Mouse (Mus musculus) T-helper 1 cell (primary cell): ENCODE measurements at regions not wholly inside any gene's neighbourhood (a gene's known extent, or its start where the extent isn't known, plus 50 kb on each side); places are given as distances from the start of the nearest gene placed in this dataset.
"Not testable (repeated sequence)": the region's sequence is repeated elsewhere in the genome, so short reads cannot be mapped to it uniquely, and the experiment has no call there.

Source experiments
- in situ Hi-C: fragments of 300-600 bp; cut with MboI, MseI; formaldehyde crosslinking; loops from one replicate; pipeline ENCODE4 v1.15.1; 2025; ENCODE audit warnings: high pct_unique_total_duplicates

DNA sequence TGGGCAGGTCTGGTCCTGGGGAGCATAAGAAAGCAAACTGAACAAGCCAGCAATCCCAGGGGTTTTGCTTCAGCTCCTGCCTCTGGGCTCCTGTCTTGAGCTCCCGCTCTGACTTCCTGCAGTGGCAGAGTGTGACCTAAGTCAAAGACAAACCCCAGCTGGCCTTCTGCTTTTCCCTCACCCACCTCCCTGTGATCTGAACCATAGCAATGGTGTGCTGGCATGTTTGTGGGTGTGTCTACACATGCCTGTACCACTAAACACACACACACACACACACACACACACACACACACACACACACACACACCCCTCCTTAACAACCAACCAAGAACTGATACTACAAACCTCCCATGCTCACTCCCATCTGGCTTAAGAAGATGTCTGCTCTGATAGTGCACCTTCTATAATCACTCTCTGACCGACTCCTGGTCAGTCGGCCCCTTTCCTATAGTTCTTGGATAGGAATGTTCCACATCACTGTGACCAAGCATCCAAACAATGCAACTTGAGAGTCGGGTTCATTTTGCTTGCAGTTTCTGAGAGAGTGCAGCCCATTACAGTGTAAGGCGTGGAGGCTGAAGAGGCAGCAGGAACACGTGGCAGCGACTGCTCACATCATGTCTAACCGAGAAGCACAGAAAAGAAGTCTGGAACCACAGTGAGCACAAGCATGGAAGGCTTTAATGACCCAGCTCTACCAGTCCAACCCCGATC lies 134.4 kb downstream of the Tcp10c start:
- in situ Hi-C loops, result no loop called here

DNA sequence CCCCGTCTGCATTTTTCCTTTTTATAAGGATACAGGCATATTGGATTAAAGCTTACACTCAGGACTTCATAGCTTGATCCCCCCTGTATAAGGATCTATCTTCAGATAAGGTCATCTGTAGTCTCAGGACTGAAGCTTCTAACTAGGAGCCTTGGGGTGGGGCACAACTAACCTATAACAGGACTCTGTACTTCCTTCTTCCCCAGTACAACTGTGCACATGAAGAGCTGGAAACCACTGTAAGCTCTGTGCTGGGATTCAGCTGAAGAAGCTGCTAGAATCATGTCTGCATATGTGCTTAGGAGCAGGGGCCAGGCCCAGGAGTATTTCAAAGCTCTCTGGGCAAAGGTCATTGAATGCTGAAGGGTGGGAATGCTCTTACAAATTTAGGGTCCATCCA lies 137.9 kb downstream of the Tcp10c start:
- in situ Hi-C loops, result not testable (repeated sequence)

DNA sequence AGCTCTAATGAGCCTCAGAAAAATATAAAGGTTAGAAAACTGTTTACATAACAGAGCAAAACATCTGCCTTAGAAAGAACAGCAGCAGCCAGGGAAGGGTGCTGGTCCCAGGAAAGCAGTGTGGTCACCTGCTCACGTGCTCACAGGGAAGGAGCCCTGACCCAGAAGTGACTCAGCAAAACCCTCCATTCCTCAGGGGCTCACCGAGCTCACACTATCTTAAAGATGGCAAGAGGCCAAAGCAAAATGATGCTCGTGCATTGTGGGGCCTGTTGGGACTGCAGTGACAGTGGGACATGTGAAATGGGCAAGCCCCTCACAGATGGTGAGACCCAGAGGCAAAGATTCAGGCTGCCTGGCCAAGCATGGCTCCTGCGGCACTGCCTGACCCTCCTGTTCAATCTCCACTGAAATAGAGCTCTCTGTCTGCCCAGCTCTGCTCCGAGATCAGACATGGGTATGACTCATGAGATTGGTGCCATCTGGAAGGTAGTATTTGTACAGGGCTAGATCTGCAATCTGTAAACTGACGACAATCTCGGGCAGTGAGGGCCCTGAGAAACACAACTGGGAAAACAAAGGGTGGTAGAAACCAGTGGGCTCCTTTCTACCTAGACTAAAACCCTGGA lies 138.4 kb downstream of the Tcp10c start:
- in situ Hi-C loops, result not testable (repeated sequence)

DNA sequence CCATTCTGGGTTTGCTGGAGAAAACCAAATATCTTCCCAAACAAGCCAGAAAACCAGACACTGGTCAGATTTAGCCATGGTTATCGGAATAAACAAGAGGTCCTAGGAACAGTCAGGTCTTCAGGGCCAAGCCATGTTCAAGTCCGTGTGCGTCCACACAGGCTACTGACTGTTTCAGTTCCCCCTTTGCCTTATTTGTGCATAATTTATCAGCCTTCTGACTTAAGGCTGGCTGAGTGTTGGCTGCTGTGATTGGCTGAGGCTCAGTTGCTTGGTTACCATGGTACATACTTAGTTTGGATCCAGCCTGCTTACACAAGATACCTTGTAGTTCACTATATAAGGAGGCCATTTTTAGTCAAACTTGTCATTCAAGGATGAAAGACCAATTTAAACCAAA lies 139.5 kb downstream of the Tcp10c start:
- in situ Hi-C loops, result not testable (repeated sequence)

DNA sequence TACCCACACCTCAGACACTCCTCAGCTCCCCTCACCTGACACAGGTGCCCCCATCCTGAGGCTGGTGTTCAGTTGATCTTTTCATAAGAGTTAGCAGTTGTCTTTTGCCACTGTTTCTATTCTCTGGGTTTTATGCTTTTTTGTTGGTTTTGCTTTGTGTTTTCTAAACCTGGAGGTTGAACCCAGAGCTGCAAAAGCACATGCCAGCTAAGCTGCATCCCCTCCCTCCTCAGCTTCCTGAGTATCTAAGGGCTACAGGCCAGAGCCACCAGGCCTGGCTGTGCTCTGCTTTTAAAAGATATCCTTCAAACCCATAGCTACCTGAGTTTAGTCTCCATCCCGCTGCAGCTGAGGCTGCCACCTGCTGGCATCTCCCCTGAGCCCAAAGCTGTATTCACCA lies 140.1 kb downstream of the Tcp10c start:
- in situ Hi-C loops, result not testable (repeated sequence)

DNA sequence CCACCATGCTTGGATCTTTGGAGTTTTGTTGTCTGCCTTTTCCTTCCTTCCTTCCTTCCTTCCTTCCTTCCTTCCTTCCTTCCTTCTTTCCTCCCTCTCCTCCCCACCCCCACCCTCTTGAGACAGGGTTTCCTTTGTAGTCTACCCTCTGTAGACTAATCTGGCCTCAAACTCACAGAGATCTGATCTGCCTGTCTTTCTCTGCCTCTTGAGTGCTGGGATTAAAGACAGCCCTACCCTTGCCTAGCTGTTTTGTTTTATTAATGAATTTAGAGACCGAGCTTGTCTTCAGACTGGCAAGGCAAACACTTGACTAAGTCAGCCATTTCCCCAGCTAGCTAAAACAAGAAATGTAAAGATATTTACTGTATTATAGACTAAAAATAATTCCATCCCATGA lies 150.0 kb downstream of the Tcp10c start:
- in situ Hi-C loops, result not testable (repeated sequence)

DNA sequence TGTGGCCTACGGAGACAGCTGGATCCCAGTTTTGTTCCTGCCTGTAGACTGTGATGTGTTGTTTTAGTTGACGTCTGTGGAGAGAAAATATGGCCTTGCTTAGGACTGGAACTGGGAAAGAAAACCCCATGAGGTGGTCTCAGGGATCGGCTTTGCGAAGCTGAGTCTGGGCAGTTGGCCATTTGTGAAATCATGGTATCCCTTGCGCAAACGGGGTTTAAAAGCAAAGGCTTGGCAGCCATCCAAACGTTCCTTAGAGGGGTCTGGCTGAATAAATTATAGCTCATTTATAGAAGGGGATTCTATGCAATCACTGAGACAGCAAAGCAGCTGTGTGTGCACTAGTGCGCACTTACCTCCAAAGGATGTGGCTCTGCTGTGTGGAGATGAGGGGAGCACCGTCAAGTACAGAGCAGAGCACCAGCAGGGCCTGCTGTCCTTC lies 150.5 kb downstream of the Tcp10c start:
- in situ Hi-C loops, result not testable (repeated sequence)

DNA sequence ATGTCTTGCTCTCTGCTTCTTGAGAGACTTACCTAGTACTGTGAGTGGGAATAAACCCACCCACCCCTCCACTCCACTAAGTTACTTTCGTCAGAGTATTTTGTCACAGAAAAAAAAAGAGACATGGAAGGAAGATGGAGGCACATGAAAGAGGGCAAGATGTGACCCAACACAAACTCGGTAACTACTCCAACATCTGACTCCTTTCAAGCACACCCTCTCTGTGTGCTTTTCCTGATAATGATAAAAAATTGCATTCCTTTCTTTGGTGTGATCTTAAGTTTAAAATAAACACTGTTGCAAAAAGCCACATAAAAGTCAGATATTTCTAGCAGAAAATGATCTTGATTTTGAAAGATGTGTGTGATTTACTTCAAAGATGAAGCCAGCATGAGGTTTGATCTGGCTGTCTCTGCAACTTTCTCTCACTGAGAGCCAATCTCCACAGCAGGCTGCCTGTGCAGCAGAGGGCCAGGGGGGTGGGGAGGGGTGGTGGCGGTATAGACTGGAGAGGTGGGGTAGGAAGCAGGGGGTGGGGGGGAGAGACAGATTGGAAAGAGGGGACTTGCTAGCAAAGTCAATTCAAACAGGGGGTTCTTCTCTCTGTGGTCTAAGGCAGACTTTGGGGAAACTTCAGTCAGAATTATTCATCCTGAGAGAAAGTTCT lies 153.2 kb downstream of the Tcp10c start:
- in situ Hi-C loops, result not testable (repeated sequence)

DNA sequence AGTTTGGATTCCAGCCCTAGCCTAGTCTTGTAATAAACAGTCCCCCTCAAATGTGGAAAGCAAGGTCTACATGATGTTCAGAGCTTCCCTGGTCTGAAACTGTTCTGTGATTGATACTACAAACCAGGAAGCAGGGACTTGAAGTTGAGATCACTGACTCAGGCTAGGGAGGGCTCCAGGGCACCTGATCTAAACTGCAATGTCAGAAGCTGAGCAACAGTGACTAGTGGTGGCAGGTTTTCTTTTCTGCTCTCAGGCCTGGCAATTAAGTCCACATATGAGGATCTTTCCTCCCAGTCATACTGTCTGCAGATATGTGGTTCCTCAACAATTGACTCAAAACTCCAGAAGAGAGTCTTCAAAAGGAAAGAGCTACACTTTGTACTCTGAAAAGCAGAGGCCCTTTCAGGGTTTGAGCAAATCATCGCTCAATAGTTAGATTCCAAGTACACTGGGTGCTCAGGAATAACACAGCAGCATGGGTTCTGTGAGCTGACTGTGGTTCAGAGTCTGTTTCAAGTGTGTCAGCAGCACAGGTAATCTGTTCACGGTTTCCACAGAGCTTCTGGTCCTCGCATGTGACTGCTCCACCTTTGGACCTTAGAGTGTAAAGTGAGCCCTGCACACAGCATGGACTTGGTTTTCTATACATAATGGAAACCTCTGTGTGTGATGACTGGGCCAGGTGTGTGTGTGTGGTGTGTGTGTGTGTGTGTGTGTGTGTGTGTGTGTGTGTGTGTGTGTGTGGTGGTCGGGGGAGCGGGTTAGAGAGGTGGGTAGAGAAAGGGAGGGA lies 165.2 kb downstream of the Tcp10c start:
- in situ Hi-C loops, result not testable (repeated sequence)

DNA sequence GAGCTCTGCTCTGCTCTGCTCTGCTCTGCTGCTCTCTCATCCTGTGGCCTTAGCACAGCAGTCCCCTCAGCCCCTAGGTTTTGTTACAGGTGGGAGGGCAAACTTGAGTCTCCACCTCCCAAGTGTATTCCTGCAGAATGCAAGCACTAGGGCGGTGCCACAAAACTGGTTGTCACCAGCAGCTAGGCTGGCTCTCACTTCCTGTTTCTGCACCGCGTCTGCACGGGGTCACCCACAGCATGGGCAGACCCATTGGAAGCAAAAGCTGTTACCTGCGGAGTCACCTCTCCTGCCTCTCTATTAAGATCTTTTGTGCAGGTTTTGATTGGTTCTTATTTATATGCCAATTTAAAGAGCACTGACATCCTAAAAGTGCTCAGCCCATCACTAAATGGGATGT lies 178.2 kb downstream of the Tcp10c start:
- in situ Hi-C loops, result not testable (repeated sequence)

DNA sequence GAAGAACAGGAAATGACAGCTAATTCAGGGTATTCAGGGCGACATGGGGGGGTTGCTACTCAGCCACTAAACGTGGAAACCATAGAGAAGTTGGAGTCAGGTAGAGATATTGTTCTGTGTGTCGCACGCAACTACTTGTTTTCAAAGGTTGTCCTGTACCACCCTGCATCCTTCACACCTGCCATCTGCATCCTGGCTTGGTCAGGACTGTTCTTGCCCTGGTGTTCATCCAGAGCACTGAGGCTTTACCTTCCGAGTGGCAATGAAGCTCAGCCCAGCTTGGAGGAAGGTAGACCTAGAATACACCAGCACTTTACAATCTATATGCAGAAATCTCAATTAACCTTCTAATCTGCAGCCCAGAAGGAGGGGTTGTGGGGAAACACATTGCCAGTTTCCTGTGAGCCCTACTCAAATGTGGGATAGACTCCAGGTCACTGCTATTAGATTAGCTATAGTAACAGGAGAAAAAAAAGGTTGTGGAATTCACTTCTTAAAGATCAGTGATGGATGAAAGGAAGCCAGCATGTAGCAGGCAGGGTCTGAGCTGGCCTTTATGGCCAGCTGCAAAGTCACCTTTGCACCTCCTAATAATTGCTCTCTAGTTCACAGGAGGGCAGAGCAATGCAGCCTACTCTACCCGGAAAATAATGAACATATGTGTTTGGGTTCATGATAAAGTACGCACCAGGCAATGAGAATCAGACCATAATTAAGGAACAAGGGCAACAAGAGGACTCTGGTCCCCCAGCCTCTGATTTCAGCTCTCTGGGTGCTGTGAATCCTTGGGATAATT lies 186.3 kb downstream of the Tcp10c start:
- in situ Hi-C loops, result loop anchor here (5.0 to 10.0 kb wide), 2 partner anchors 156 to 288 kb away; no protein-coding TSS in a partner anchor

DNA sequence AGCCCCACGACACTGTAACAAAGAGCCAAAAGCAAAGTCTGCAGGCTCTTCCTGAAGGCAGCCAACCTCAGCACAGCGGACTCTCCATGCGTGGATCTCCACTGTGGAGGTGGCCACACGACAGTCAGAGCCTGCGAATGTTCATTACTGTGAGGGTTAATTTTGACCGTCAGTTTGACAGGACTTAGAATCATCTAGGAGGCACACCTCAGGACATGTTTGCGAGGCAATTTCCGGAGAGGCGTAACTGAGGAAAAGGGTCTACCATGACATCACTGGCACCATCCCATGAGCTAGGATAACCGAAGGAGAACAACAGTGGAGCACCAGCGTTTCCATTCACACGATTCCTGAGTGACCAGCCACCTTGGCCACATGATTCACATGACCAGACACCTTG lies 186.9 kb downstream of the Tcp10c start:
- in situ Hi-C loops, result loop anchor here (5.0 to 10.0 kb wide), 2 partner anchors 156 to 289 kb away; no protein-coding TSS in a partner anchor

DNA sequence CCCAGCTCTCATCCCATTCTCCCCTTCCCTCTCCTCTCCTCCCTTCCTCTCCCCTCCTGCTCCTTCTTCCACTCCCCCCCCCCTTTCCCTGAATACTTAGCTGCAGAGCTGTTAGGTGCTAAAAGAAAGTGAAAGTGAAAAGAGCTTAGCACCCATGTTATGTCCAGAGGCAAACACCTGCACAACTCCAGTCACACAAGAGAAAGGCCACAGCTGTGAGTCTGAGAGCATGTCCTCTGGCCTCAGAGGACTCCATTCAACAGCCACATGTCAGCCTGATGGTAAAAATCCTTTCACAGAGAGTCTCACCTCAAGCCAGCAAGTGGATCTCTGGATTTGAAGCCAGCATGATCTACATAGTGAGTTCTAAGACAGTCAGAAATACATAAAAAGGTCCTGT lies 187.9 kb downstream of the Tcp10c start:
- in situ Hi-C loops, result loop anchor here (5.0 to 10.0 kb wide), 2 partner anchors 157 to 290 kb away; no protein-coding TSS in a partner anchor

DNA sequence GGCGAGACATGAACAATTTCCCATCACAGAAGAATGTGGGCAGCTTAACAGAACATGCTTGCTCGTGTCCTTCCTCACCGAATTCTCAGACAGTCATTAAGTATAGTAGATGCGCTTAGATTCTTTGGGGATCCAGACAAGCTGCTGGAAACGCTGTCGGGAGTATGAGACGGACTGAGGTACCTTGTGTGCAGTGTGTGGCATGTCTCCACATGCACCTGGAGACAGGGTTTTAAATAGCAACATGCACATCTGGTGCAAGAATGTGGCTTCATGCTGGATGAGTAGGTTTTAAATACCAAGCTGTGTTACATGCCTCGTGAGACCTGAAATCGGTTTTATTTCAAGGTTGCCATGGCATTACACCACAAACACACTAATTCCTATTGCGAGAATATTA lies 188.5 kb downstream of the Tcp10c start:
- in situ Hi-C loops, result loop anchor here (5.0 to 10.0 kb wide), 2 partner anchors 158 to 291 kb away; no protein-coding TSS in a partner anchor

DNA sequence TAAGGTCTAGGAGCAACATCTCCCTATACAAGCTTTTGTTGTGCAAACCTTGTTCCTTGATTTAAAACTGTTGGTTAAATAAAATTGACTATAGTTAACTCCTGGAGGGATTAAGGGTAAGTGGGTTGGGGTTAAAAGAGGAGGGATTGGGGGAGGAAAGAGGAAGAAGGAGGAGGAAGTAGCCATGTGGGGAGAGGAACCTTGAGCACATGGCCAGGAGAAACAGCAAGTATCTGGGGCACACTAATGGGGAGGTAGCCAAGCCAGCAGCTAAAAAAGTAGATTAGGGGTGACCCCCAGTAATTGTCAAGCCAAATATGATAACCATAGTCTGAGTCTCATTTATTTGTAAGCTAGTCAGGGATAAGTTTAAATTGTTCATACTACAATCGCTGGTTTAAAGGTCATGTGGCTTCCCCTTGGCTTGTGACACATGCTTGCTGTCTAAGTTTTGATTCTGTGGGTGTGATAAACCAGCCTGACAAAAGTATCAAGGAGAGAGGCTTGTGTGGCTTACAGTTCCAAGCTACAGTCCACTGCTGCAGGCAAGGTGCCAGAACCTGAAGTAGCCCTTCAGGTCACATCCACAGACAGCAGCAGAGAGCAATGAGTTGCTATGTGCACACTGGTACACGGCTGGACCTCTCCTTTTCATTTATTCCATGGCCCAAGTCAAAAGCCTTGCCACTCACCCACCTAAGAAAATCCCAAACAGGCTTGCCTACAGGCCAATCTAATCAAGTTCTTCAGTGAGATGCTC lies 189.8 kb downstream of the Tcp10c start:
- in situ Hi-C loops, result loop anchor here (5.0 to 10.0 kb wide), 2 partner anchors 159 to 292 kb away; no protein-coding TSS in a partner anchor

DNA sequence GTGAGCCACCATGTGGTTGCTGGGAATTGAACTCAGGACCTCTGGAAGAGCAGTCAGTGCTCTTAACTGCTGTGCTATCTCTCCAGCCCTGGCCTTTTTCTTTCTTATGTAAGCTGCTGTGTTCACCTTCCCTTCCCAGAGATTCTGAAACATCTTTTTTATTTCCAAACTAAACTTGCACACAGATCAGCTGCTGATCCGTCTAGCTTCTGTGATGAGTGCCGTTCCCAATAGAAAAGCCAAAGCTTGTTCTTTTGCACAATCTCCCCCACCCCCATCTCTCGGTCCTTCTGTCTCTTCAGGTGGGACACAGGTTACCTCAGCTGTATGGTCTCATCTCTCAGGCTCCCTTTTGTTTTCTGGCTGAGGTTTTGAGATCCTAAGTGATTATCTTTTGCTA lies 191.9 kb downstream of the Tcp10c start:
- in situ Hi-C loops, result loop anchor here (10.0 kb wide), 1 partner anchor 161 kb away; no protein-coding TSS in a partner anchor

DNA sequence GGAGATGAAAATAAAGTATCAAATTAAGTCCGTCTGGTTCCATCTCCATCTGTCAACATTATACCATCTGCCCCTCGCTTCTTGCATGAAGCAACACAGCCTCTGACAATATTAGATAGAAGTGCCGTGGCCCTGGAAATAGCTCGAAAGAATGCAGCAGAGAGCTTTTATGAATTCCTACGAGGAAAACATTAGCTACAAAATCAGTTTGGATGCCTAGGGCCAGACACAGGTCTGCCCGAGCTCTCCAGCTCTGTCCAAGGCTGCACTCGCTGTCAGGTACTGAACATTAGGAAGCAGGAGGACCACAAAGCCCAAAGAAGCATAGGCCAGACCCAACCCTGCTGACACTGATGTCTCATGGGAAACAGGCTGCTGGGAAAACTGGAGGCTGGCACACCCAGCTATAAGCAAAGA lies 192.3 kb downstream of the Tcp10c start:
- in situ Hi-C loops, result loop anchor here (10.0 kb wide), 1 partner anchor 162 kb away; no protein-coding TSS in a partner anchor

DNA sequence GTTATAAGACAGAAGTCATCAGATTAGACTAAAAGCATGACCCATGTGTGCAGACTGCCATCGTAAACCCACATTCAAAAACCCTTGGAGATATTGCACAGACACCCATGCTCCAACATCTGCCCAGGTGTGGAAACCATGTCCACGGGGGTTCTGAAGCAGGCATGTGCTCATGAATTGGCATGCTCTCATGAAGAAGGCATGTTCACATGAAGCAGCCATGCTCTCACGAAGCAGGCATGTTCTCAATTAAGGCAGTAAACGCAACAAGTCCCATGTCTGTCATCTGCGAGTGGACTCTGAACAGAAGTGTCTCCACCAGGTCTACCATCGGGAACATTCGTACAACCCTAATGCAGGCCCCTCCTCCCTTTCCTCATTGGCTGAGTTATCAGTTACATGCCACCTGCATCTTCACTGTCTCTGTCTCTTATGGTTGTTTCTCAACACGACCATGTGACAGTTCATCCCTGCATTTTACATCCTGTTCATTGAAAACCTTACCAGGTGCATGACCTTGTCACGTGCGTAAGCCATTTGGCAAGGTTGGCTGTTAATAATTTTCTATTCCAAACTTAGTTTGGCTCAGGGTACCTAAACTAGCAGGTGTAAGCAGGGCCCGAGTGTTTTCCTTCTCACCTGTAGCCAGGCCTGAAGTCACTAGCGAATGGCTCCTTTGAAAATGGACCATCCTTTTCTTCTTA lies 193.4 kb downstream of the Tcp10c start:
- in situ Hi-C loops, result loop anchor here (10.0 kb wide), 1 partner anchor 163 kb away; no protein-coding TSS in a partner anchor
